Mouse (Mus musculus): Measurements from ENCODE around the gene Csf2rb2.
"Not testable (repeated sequence)": the region's sequence is repeated elsewhere in the genome, so short reads cannot be mapped to it uniquely, and the experiment has no call there.

Csf2rb2 gene

GRCm38 (mm10) chr15:78320825-78321496 lies 15.4 kb upstream of the Csf2rb2 start:
- in situ Hi-C loops (cut with MboI; ENCODE audit: unreplicated experiment in 2 of 2): no loop called here

- in situ Hi-C loops (cut with MboI; ENCODE audit: unreplicated experiment in 2 of 2): not testable (repeated sequence)
Observed at GRCm38 (mm10) chr15:78318338-78319171, 13.0 kb upstream of the Csf2rb2 start.

- in situ Hi-C loops (cut with MboI; ENCODE audit: unreplicated experiment in 2 of 2): not testable (repeated sequence)
Observed at GRCm38 (mm10) chr15:78313659-78314058, 8.1 kb upstream of the Csf2rb2 start.

GRCm38 (mm10) chr15:78312421-78313233 lies 7.1 kb upstream of the Csf2rb2 start:
- in situ Hi-C loops (cut with MboI; ENCODE audit: unreplicated experiment in 2 of 2): not testable (repeated sequence)

- in situ Hi-C loops (cut with MboI; ENCODE audit: unreplicated experiment in 2 of 2): no loop called here
Observed at GRCm38 (mm10) chr15:78310971-78311370, 5.5 kb upstream of the Csf2rb2 start.

- in situ Hi-C loops (cut with MboI; ENCODE audit: unreplicated experiment in 2 of 2): no loop called here
Observed at GRCm38 (mm10) chr15:78309865-78310264, 4.3 kb upstream of the Csf2rb2 start.

- in situ Hi-C loops (cut with MboI; ENCODE audit: unreplicated experiment in 2 of 2): no loop called here
Observed at GRCm38 (mm10) chr15:78303665-78304233, 1.8 kb downstream of the Csf2rb2 start.

- in situ Hi-C loops (cut with MboI; ENCODE audit: unreplicated experiment in 2 of 2): no loop called here
Observed at GRCm38 (mm10) chr15:78302718-78303117, 2.8 kb downstream of the Csf2rb2 start.

GRCm38 (mm10) chr15:78300773-78301172 lies 4.7 kb downstream of the Csf2rb2 start:
- in situ Hi-C loops (cut with MboI; ENCODE audit: unreplicated experiment in 2 of 2): no loop called here

- in situ Hi-C loops (cut with MboI; ENCODE audit: unreplicated experiment in 2 of 2): no loop called here
Observed at GRCm38 (mm10) chr15:78299641-78300040, 5.9 kb downstream of the Csf2rb2 start.

GRCm38 (mm10) chr15:78298558-78298957 lies 7.0 kb downstream of the Csf2rb2 start:
- in situ Hi-C loops (cut with MboI; ENCODE audit: unreplicated experiment in 2 of 2): no loop called here

GRCm38 (mm10) chr15:78293716-78294115 lies 11.8 kb downstream of the Csf2rb2 start:
- in situ Hi-C loops (cut with MboI; ENCODE audit: unreplicated experiment in 2 of 2): no loop called here

- in situ Hi-C loops (cut with MboI; ENCODE audit: unreplicated experiment in 2 of 2): not testable (repeated sequence)
Observed at GRCm38 (mm10) chr15:78293228-78293627, 12.3 kb downstream of the Csf2rb2 start.

GRCm38 (mm10) chr15:78289775-78290174 lies 15.7 kb downstream of the Csf2rb2 start:
- in situ Hi-C loops (cut with MboI; ENCODE audit: unreplicated experiment in 2 of 2): not testable (repeated sequence)

- in situ Hi-C loops (cut with MboI; ENCODE audit: unreplicated experiment in 2 of 2): no loop called here
Observed at GRCm38 (mm10) chr15:78287941-78288340, 17.6 kb downstream of the Csf2rb2 start.

GRCm38 (mm10) chr15:78278308-78278707 lies 27.2 kb downstream of the Csf2rb2 start:
- in situ Hi-C loops (cut with MboI; ENCODE audit: unreplicated experiment in 2 of 2): no loop called here

GRCm38 (mm10) chr15:78271208-78271607 lies 34.3 kb downstream of the Csf2rb2 start:
- in situ Hi-C loops (cut with MboI; ENCODE audit: unreplicated experiment in 2 of 2): no loop called here

- in situ Hi-C loops (cut with MboI; ENCODE audit: unreplicated experiment in 2 of 2): no loop called here
Observed at GRCm38 (mm10) chr15:78267865-78268264, 37.7 kb downstream of the Csf2rb2 start.

- in situ Hi-C loops (cut with MboI; ENCODE audit: unreplicated experiment in 2 of 2): no loop called here
Observed at GRCm38 (mm10) chr15:78267441-78267840, 38.1 kb downstream of the Csf2rb2 start.

- in situ Hi-C loops (cut with MboI; ENCODE audit: unreplicated experiment in 2 of 2): no loop called here
Observed at GRCm38 (mm10) chr15:78263286-78263685, 42.2 kb downstream of the Csf2rb2 start.

Measured in v-Abl transformed pro-B cells (cell line).